Mouse (Mus musculus): ENCODE data around the gene Ccdc65. TPM values are rescaled to one million over a fixed set of nuclear protein-coding genes. Genes with fewer than 3 reads are reported as not detected.
"Not testable (repeated sequence)": the region's sequence is repeated elsewhere in the genome, so short reads cannot be mapped to it uniquely, and the experiment has no call there.

The Ccdc65 gene
- total and polyA plus RNA-seq, 3 experiments, result 0.13 TPM; not detected in 2

DNA sequence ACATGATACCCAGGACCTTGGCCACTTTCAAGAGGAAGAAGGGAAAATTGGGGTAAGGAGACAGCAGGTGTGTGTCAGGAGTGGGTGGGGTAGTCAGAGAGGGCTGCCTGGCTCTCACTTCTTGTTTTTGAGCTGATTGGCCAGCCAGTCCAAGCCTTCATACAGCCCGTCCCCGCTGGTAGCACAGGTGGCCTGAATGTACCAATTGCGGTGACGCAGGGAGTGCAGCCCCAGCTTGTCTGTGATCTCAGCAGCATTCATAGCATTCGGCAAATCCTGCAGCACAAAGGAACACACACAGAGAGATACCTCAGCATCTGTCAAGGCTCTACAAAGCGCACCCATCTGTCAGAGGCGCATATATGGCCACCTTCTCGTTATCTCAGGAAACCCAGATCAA lies 32.2 kb downstream of the Ccdc65 start:
- peaks cover 0 to 5% of the 10 kb centered on the region in 2 experiments; a peak in 2 of 4 replicates for H3K36me3 ChIP-seq (ENCODE audit: control insufficient read depth in 1 of 2, insufficient read depth in 2 of 2, low read length in 2 of 2)
- TF ChIP-seq ELF1 (IDR thresholded peaks at IDR 0.05; ENCODE audit: low read depth, low read length) (no peak), RAD21 (IDR thresholded peaks at IDR 0.05; ENCODE audit: low read depth, low read length) (no peak), GABPA (IDR thresholded peaks at IDR 0.05; ENCODE audit: low read depth, low read length) (no peak), TCF12 (IDR thresholded peaks at IDR 0.05; ENCODE audit: low read depth, low read length) (no peak), POLR2AphosphoS5 (IDR thresholded peaks at IDR 0.05; ENCODE audit: borderline replicate concordance, low read depth, low read length) (no peak), MYC (IDR thresholded peaks at IDR 0.05; ENCODE audit: low read depth, low read length) (no peak), CHD1 (IDR thresholded peaks at IDR 0.05; ENCODE audit: low read depth, low read length) (no peak), MAFK (IDR thresholded peaks at IDR 0.05; ENCODE audit: borderline replicate concordance, low read depth, low read length) (no peak), NRF1 (IDR thresholded peaks at IDR 0.05; ENCODE audit: insufficient read depth, low read depth, low read length, poor library complexity, severe bottlenecking) (no peak), NELFE (IDR thresholded peaks at IDR 0.05; ENCODE audit: low read depth, low read length) (no peak), ZMIZ1 (IDR thresholded peaks at IDR 0.05; ENCODE audit: low read depth, low read length) (no peak), ZKSCAN1 (IDR thresholded peaks at IDR 0.05; ENCODE audit: low read depth, low read length) (no peak), MAZ (IDR thresholded peaks at IDR 0.05; ENCODE audit: low read depth, low read length) (no peak), CTCF (IDR thresholded peaks at IDR 0.05 in 2 of 3, conservative IDR thresholded peaks at IDR 0.05 in 1 of 3; ENCODE audit: control insufficient read depth in 1 of 3, insufficient read depth in 1 of 3, low read depth in 2 of 3, low read length in 3 of 3, poor library complexity in 1 of 3, severe bottlenecking in 1 of 3) (no peak), POLR2A (IDR thresholded peaks at IDR 0.05; ENCODE audit: control insufficient read depth in 1 of 2, insufficient read depth in 1 of 2, low read depth in 1 of 2, low read length in 2 of 2, poor library complexity in 1 of 2) (no peak), HCFC1 (IDR thresholded peaks at IDR 0.05; ENCODE audit: low read depth, low read length) (no peak), CHD2 (IDR thresholded peaks at IDR 0.05; ENCODE audit: low read length) (no peak), KAT2A (conservative IDR thresholded peaks at IDR 0.05; ENCODE audit: low read depth, low read length) (no peak)
- DNase-seq (ENCODE audit: low read depth, low spot score), result no peak

DNA sequence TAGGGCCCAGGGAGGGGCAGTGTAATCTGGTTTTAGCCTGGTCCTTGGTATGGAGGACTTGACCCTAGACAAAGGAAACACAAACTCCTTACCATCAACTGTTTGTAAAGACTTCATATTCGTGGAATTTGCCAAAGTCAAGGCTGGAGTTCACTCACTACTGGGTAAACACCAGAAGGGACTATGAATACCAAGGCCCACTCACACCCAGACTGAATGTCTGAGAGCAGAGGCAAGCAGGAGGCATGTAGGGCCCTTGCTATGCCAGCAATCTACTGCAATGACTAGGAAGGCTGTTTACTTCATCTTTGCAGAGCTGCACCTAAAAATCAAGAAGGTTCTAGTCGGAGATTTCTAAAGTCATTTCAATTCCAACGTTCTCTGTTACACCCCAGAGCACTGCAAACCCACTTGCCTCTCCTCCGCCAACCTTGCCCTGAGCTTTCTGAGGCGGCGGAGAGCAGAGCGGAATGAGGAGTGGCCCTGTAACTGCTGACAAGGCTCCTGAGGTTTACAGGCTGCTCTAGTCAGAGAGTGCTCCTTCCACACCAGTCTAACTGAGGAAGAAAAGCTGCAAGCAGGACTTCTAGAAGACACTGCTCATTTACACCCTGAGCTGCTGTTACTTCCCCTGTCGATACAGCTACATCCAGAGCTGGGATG lies 34.9 kb downstream of the Ccdc65 start:
- H3K9ac ChIP-seq (ENCODE audit: control insufficient read depth, low read depth, low read length, poor library complexity, severe bottlenecking), result no peak overlapping the region
- peaks cover 0 to 7% of the 10 kb centered on the region in 2 experiments; a peak in 2 of 4 replicates for H3K36me3 ChIP-seq (ENCODE audit: control insufficient read depth in 1 of 2, insufficient read depth in 2 of 2, low read length in 2 of 2)
- no peak overlapping the region for H3K4me3 ChIP-seq (ENCODE audit: control insufficient read depth in 1 of 2, insufficient read depth in 1 of 2, low read depth in 2 of 2, low read length in 2 of 2)
- H3K27ac ChIP-seq (ENCODE audit: control insufficient read depth, low read depth, low read length), result no peak overlapping the region
- H3K9me3 ChIP-seq (replicated peaks; ENCODE audit: insufficient read depth, low read length), result no peaks in the 10 kb centered on the region
- no peaks in the 10 kb centered on the region for H3K27me3 ChIP-seq (ENCODE audit: control insufficient read depth in 1 of 2, insufficient read depth in 2 of 2, low read length in 2 of 2)
- peaks cover 0 to under 1% of the 10 kb centered on the region in 2 experiments; a peak in 1 of 4 replicates for H3K4me1 ChIP-seq (ENCODE audit: control insufficient read depth in 1 of 2, insufficient read depth in 2 of 2, low read length in 2 of 2)
- no peaks in the 10 kb centered on the region for H3K79me2 ChIP-seq (ENCODE audit: control insufficient read depth, insufficient read depth, low read length, poor library complexity)
- TF ChIP-seq USF1 (IDR thresholded peaks at IDR 0.05; ENCODE audit: low read depth, low read length) (no peak), CHD1 (IDR thresholded peaks at IDR 0.05; ENCODE audit: low read depth, low read length) (no peak), TBP (IDR thresholded peaks at IDR 0.05; ENCODE audit: low read depth, low read length) (no peak), USF2 (IDR thresholded peaks at IDR 0.05; ENCODE audit: borderline replicate concordance in 1 of 2, insufficient read depth in 1 of 2, low read depth in 1 of 2, low read length in 2 of 2) (no peak), CTCF (IDR thresholded peaks at IDR 0.05 in 2 of 3, conservative IDR thresholded peaks at IDR 0.05 in 1 of 3; ENCODE audit: control insufficient read depth in 1 of 3, insufficient read depth in 1 of 3, low read depth in 2 of 3, low read length in 3 of 3, poor library complexity in 1 of 3, severe bottlenecking in 1 of 3) (no peak), BHLHE40 (IDR thresholded peaks at IDR 0.05; ENCODE audit: borderline replicate concordance, low read depth, low read length) (no peak), MYB (IDR thresholded peaks at IDR 0.05; ENCODE audit: low read depth, low read length) (no peak), ZKSCAN1 (IDR thresholded peaks at IDR 0.05; ENCODE audit: low read depth, low read length) (no peak), MEF2A (IDR thresholded peaks at IDR 0.05; ENCODE audit: extremely low read depth, insufficient replicate concordance, low read depth, low read length, poor library complexity, severe bottlenecking) (no peak)
- DNase-seq (ENCODE audit: low read depth, low spot score), result no peak

More for the DNA sequence above, 32.2 kb downstream of the Ccdc65 start:
- peaks cover 0 to 2% of the 10 kb centered on the region in 2 experiments; a peak in 1 of 4 replicates for H3K4me1 ChIP-seq (ENCODE audit: control insufficient read depth in 1 of 2, insufficient read depth in 2 of 2, low read length in 2 of 2)
- no peaks in the 10 kb centered on the region for H3K9me3 ChIP-seq (replicated peaks; ENCODE audit: insufficient read depth, low read length)
- no peak overlapping the region for H3K9ac ChIP-seq (ENCODE audit: control insufficient read depth, low read depth, low read length, poor library complexity, severe bottlenecking)
- no peak overlapping the region for H3K27ac ChIP-seq (ENCODE audit: control insufficient read depth, low read depth, low read length)
- H3K27me3 ChIP-seq (ENCODE audit: control insufficient read depth in 1 of 2, insufficient read depth in 2 of 2, low read length in 2 of 2), result no peaks in the 10 kb centered on the region
- no peak overlapping the region for H3K4me3 ChIP-seq (ENCODE audit: control insufficient read depth in 1 of 2, insufficient read depth in 1 of 2, low read depth in 2 of 2, low read length in 2 of 2)
- no peaks in the 10 kb centered on the region for H3K79me2 ChIP-seq (ENCODE audit: control insufficient read depth, insufficient read depth, low read length, poor library complexity)

DNA sequence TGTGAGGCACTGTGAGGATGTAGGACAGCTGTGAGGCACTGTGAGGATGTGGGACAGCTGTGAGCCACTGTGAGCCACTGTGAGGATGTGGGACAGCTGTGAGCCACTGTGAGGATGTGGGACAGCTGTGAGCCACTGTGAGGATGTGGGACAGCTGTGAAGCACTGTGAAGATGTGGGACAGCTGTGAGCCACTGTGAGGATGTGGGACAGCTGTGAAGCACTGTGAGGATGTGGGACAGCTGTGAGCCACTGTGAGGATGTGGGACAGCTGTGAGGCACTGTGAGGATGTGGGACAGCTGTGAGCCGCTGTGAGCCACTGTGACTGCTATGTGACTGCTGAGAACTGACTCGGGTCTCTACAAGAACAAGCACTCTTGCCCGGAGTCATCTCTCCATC lies 35.9 kb downstream of the Ccdc65 start:
- H3K36me3 ChIP-seq (ENCODE audit: control insufficient read depth in 1 of 2, insufficient read depth in 2 of 2, low read length in 2 of 2); H3K9me3 ChIP-seq (replicated peaks; ENCODE audit: insufficient read depth, low read length); H3K4me3 ChIP-seq (ENCODE audit: control insufficient read depth in 1 of 2, insufficient read depth in 1 of 2, low read depth in 2 of 2, low read length in 2 of 2); H3K27me3 ChIP-seq (ENCODE audit: control insufficient read depth in 1 of 2, insufficient read depth in 2 of 2, low read length in 2 of 2); H3K79me2 ChIP-seq (ENCODE audit: control insufficient read depth, insufficient read depth, low read length, poor library complexity); DNase-seq (ENCODE audit: low read depth, low spot score); H3K9ac ChIP-seq (ENCODE audit: control insufficient read depth, low read depth, low read length, poor library complexity, severe bottlenecking); H3K4me1 ChIP-seq (ENCODE audit: control insufficient read depth in 1 of 2, insufficient read depth in 2 of 2, low read length in 2 of 2); H3K27ac ChIP-seq (ENCODE audit: control insufficient read depth, low read depth, low read length): not testable (repeated sequence)
